Mouse (Mus musculus): Measurements from ENCODE around the gene Svop. TPM values are rescaled to one million over a fixed set of nuclear protein-coding genes. Genes with fewer than 3 reads are reported as not detected.

Gene Svop
- polyA plus RNA-seq, 1 experiment from 2014 or later: 3.3 TPM

Other genes with a start within 250 kb of the Svop start
- 130 and 135 TPM in 2 replicates for gene Coro1c, start 182.8 kb downstream of the Svop start, polyA plus RNA-seq (2014; fragmentation: Nextera tagmentation; extraction: Ambion mirVana)
- gene Ssh1, start 97.7 kb downstream of the Svop start, polyA plus RNA-seq (2014; fragmentation: Nextera tagmentation; extraction: Ambion mirVana): 26.0 and 29.0 TPM in 2 replicates
- not detected in 2 replicates for gene Dao, start 87.9 kb downstream of the Svop start, polyA plus RNA-seq (2014; fragmentation: Nextera tagmentation; extraction: Ambion mirVana)
- 10.0 and 11.4 TPM in 2 replicates for gene Usp30, start 26.1 kb downstream of the Svop start, polyA plus RNA-seq (2014; fragmentation: Nextera tagmentation; extraction: Ambion mirVana)
- gene Alkbh2, start 36.6 kb upstream of the Svop start, polyA plus RNA-seq (2014; fragmentation: Nextera tagmentation; extraction: Ambion mirVana): 13.5 and 13.8 TPM in 2 replicates
- gene Ung, start 38.8 kb upstream of the Svop start, polyA plus RNA-seq (2014; fragmentation: Nextera tagmentation; extraction: Ambion mirVana): 37.6 and 37.9 TPM in 2 replicates
- gene Acacb, start 55.0 kb upstream of the Svop start, polyA plus RNA-seq (2014; fragmentation: Nextera tagmentation; extraction: Ambion mirVana): 2.9 and 3.6 TPM in 2 replicates
- gene Foxn4, start 182.2 kb upstream of the Svop start, polyA plus RNA-seq (2014; fragmentation: Nextera tagmentation; extraction: Ambion mirVana): 0.42 and 1.3 TPM in 2 replicates
- 0.38 and 1.2 TPM in 2 replicates for gene Myo1h, start 197.6 kb upstream of the Svop start, polyA plus RNA-seq (2014; fragmentation: Nextera tagmentation; extraction: Ambion mirVana)